Mouse (Mus musculus) embryonic stem cell, embryonic (primary cell): ENCODE data around the gene Gm12248.

Source experiments
- CTCF ChIA-PET, 4 experiments: fragments of 300-600 bp in 2 of 4; fragments of 350-600 bp in 2 of 4; sonication (Branson Sonifier 250); formaldehyde crosslinking; loops; one replicate each; lab custom pipeline; 2022; ENCODE audit warnings: inconsistent platforms in 2 of 4; lab: Charles Lee
- POLR2A ChIA-PET, 4 experiments: fragments of 300-600 bp in 2 of 4; fragments of 350-600 bp in 2 of 4; sonication (Branson Sonifier 250); formaldehyde crosslinking; loops; one replicate each; lab custom pipeline; 2022; ENCODE audit warnings: antibody characterized with exemption in 4 of 4, inconsistent platforms in 1 of 4; lab: Charles Lee

The Gm12248 gene

DNA sequence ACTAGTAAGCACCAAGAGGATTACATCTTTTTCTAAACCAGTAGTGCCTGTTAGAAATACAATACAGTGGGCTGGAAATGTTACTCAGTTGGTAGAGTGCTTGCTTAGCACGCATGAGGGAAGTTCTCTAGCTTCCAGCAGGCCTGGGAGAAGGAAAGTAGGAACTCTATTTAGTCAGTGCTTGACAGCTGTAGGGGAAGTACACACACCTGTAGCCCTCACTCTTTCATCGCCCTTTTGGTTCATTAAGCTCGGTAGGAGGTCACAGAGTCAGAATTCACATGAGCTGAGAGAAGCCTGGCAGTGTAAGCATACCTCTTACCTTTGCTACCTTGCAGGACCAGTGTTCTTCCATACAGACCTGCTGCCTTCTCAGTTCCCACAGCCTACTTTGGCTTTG is 66.6 kb downstream of the Gm12248 start:
- ChIA-PET CTCF (interaction anchor here in 3 of 4 experiments (0.6 to 1.0 kb wide), 4 partner anchors 9 to 398 kb away, joined by 3 read pairs; no protein-coding TSS in a partner anchor), POLR2A (interaction anchor here in 3 of 4 experiments (0.6 to 22.8 kb wide), 7 partner anchors 4 to 76 kb away, joined by 3 to 394 read pairs (median 11); no protein-coding TSS in a partner anchor)

DNA sequence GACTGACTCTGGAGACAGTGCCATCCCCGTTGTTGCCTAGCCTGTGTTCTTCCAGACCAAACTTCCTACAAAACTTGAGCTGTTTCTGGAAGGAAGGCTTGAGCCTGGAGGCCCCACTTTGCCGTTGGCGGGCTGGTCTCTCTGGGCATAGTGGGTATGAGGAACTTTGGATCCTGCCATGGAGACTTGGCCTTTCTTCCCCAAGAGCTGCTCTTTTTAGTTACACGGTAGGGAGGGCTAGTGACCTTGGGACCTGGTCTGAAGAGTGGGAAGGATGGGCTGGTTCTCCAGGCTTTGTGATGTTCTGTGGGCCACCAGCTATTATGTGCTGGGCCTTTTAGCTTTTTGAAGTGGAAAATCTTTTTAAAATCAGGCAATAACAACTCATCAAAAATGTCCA is 67.1 kb downstream of the Gm12248 start:
- POLR2A ChIA-PET: interaction anchor here in 2 of 4 experiments (0.7 to 22.8 kb wide), 8 partner anchors 5 to 77 kb away, joined by 3 to 394 read pairs (median 7); no protein-coding TSS in a partner anchor
- CTCF ChIA-PET: interaction anchor here in 3 of 4 experiments (0.6 to 1.3 kb wide), 6 partner anchors 9 to 397 kb away, joined by 3 read pairs; no protein-coding TSS in a partner anchor

DNA sequence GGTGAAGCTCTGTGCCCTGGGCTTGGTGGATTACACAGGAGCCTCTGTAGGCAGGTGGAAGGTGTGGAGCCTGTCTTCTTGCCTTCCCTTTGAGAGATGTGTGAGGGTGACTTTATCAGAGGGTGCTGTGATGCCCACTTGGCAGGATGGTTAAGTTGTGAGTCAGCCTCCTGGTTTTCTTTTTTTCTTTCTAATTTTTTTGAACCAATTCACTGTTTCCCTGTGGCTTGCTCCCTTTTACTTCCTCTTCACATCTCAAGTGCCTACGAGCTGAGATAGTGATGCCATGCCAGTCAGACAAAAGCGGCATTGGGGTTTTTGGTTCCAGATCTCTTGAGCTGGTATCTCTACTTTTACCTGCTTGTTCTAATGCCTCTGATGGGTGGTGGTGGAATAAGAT is 68.3 kb downstream of the Gm12248 start:
- ChIA-PET POLR2A (interaction anchor here in 2 of 4 experiments (0.6 to 22.8 kb wide), 9 partner anchors 5 to 283 kb away, joined by 3 to 394 read pairs (median 4); partner anchors contain the start of genes Igtp (in 1 of the 2) and Irgm2 (in 1 of the 2)), CTCF (interaction anchor here in 2 of 4 experiments (0.6 to 1.3 kb wide), 2 partner anchors 13 to 1322 kb away, joined by 3 read pairs; no protein-coding TSS in a partner anchor)

DNA sequence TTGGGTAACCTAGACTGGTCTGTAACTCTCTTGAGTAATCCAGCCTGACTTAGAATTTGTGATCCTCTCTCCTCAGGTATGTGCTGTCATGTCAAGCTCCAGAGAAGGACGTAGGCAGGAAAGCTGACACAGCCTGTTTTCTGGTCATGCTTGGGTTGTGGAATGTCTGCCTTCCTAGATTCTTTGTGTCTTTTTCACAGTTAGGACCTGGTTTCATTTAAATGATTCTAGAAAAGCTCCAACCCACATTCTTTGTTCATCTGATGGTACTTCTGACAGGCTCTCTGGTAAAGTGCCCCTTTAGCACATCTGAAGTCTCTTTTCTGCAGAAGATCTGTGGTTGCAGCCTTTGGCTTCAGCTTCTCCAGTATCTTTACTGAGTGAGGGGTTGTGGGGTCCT is 68.7 kb downstream of the Gm12248 start:
- ChIA-PET CTCF (interaction anchor here in 2 of 4 experiments (0.6 to 0.7 kb wide), 3 partner anchors 62 to 1322 kb away, joined by 3 to 4 read pairs (median 3); no protein-coding TSS in a partner anchor), POLR2A (interaction anchor here in 2 of 4 experiments (0.6 to 22.8 kb wide), 12 partner anchors 5 to 283 kb away, joined by 3 to 394 read pairs (median 3); partner anchors contain the start of genes Igtp (in 1 of the 2) and Irgm2 (in 1 of the 2))

DNA sequence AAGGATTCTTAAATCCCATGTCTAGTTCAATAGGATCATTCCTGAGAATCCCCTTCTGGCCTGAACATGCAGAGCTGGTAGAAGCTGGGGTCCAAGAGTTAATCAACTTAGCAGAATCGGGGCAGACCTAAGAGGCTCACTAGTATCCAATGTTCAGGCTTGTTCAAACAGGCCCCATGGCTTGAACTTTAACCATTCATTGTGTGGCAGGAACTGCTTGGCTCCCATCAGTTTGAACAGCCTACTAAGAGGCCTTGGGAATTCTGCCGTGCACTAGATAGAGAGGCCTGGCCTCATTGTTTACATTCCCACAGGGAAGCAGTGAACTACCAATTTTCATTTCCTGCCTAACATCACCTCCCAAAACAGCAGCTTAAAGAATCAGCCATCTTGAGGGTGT is 71.3 kb downstream of the Gm12248 start:
- ChIA-PET POLR2A (interaction anchor here in 3 of 4 experiments (0.9 to 22.8 kb wide), 10 partner anchors 2 to 65 kb away, joined by 3 to 394 read pairs (median 4); no protein-coding TSS in a partner anchor), CTCF (interaction anchor here in 1 of 4 experiments (1.0 to 1.2 kb wide), 2 partner anchors 17 to 18 kb away, joined by 3 read pairs; no protein-coding TSS in a partner anchor)

DNA sequence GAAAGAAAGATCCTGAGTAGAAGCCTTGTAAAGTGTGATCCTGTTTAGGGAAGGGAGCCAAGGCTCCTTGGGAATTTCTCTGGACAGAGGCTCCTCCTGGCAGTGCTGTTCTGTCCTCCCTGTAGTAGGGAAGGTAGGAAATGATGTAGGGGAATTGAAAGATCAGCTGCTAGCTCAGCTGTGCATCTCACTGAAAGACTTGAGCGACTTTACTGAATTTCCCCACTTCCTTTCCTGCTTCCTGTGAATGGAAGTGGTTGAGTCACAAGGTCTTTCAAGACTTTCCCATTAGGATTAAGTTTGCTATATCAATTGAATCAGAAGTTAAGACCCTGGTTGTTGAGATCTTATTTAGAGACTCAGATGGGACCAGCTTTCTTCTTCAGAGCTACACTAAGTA is 71.8 kb downstream of the Gm12248 start:
- ChIA-PET CTCF (interaction anchor here in 3 of 4 experiments (0.6 to 1.2 kb wide), 3 partner anchors 18 to 276 kb away, joined by 3 to 14 read pairs (median 3); no protein-coding TSS in a partner anchor), POLR2A (interaction anchor here in 3 of 4 experiments (0.9 to 22.8 kb wide), 4 partner anchors 2 to 25 kb away, joined by 4 to 394 read pairs (median 204); no protein-coding TSS in a partner anchor)

DNA sequence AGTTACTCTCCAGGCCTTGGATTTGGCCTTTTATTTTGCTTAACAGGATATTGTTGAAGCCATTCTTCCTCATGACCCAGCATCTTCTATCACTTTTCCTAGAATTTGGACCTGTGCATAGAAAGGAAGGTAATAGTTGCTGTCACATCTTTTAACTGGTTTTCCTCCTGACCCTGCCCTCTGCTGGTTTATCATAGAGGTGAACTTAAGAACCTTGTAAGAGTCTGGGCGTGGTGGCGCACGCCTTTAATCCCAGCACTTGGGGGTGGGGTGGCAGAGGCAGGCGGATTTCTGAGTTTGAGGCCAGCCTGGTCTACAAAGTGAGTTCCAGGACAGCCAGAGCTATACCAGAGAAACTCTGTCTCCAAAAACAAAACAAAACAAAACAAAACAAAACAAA is 74.2 kb downstream of the Gm12248 start:
- POLR2A ChIA-PET: interaction anchor here in 2 of 4 experiments (0.7 to 21.1 kb wide), 9 partner anchors 9 to 1116 kb away, joined by 3 to 394 read pairs (median 5); no protein-coding TSS in a partner anchor
- CTCF ChIA-PET: interaction anchor here in 3 of 4 experiments (0.6 to 1.9 kb wide), 9 partner anchors 9 to 89 kb away, joined by 3 to 6 read pairs (median 4); no protein-coding TSS in a partner anchor

DNA sequence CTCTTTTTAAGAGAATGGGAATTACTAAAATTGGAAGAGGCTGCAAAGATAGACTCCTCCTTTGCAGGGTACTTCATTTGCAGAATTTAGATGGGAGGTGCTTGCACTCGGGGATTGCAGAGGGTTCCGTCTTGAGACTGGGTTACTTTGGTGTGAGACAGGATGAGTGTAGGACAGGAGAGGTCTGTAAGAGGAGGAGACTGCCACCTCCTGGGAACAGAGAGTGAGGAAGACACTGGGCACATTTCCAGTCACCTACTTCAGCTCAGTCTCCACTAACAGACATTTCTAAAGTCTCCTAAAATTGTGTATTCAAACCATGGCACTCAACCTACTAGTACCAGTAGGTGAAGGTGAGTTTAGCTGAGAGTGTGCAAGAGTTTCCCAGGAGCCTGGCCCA is 74.6 kb downstream of the Gm12248 start:
- ChIA-PET CTCF (interaction anchor here in 3 of 4 experiments (0.6 to 1.9 kb wide), 10 partner anchors 9 to 89 kb away, joined by 3 to 6 read pairs (median 4); no protein-coding TSS in a partner anchor), POLR2A (interaction anchor here in 2 of 4 experiments (0.7 to 21.1 kb wide), 11 partner anchors 8 to 1117 kb away, joined by 3 to 394 read pairs (median 5); no protein-coding TSS in a partner anchor)

DNA sequence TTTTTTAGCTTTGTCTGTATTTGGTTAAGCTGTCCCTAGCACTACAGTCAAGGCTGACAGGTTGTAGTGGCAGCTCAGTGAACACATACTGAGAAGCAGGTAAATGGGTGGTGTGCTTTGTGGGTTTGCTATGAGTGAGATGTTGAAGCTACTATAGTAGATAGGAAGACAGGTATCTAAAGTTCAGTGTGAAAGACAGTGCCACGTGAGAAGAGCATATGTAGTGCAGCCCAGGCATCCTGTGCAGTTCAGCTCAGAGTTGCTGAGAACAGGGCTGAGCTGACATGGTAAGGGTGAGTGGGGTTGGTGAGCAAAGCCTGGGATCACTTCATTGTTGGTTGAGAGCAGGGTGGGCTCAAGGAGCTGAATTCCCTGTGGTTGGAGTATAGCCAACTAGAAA is 75.5 kb downstream of the Gm12248 start:
- CTCF ChIA-PET: interaction anchor here in 3 of 4 experiments (1.0 to 1.9 kb wide), 10 partner anchors 8 to 66 kb away, joined by 3 to 6 read pairs (median 3); no protein-coding TSS in a partner anchor
- POLR2A ChIA-PET: interaction anchor here in 3 of 4 experiments (0.5 to 21.1 kb wide), 24 partner anchors 8 to 194 kb away, joined by 3 to 394 read pairs (median 4); partner anchors contain the start of gene Cnot8 (in 1 of the 3)

DNA sequence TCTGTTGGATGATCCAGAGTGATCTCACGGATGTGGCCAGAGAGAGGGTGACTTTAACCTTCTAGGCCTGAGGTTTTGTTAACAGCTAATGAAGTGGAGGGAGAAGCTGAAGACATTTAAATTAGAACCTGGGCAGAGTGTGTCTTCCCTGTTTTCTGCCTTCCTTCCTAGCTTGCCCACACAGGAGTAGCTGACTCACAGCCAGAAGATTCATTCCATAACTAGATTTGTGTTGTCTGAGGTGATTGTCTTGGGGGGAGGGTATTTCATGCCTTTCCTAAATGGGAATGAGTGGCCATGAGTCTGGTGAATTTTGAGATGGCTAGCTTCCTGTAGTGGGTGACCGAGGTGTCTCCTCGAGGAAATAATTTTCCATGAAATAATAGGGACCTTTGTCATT is 76.6 kb downstream of the Gm12248 start:
- ChIA-PET CTCF (interaction anchor here (0.5 to 1.6 kb wide), 15 partner anchors 9 to 444 kb away, joined by 3 to 5 read pairs (median 3); no protein-coding TSS in a partner anchor), POLR2A (interaction anchor here in 3 of 4 experiments (0.7 to 21.1 kb wide), 20 partner anchors 8 to 195 kb away, joined by 3 to 394 read pairs (median 4); partner anchors contain the start of gene Gm12248 (in 1 of the 3))

DNA sequence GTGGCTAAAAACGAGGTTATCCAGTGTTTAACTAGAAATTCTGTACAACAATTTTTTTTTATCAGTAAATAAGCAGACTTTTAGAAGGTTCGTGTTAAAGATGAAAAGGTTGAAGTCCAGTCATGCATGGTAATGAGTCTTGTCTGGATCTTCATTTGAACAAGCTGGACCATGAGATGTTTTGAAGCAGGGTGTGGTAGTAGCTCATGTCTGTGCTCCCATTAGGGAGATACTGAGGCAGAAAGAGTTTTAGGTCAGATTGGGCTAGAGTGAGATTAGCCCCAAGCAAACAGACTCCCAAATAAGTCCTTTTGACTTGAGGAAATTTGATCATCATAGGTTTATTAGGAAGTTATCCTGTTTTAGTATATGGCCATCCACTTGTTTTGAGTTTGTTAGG is 77.6 kb downstream of the Gm12248 start:
- ChIA-PET POLR2A (interaction anchor here in 2 of 4 experiments (1.2 to 21.1 kb wide), 7 partner anchors 11 to 88 kb away, joined by 3 to 394 read pairs (median 5); partner anchors contain the start of gene Cnot8 (in 1 of the 2)), CTCF (interaction anchor here (0.7 to 1.6 kb wide), 6 partner anchors 24 to 200 kb away, joined by 3 to 4 read pairs (median 3); no protein-coding TSS in a partner anchor)

DNA sequence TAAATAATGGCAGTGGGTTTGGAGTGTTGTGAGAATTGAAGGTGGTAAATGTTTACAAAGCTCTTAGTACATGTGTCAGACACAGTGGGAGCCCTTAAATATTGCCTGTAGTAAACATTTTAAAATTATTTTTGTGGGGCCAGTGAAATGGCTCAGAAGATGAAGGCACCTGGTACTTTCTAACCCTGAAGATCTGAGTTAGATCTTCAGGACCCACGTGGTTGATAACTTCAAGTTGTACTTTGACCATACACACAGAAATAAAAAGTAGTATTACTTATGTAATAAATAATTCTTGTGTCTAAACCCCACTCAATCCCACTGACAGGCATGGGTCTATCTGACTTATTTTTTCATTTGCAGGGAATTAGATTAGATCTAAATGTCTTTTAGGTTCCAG is 78.3 kb downstream of the Gm12248 start:
- CTCF ChIA-PET: interaction anchor here in 2 of 4 experiments (0.7 to 1.6 kb wide), 3 partner anchors 12 to 63 kb away, joined by 3 to 4 read pairs (median 3); no protein-coding TSS in a partner anchor
- POLR2A ChIA-PET: interaction anchor here in 3 of 4 experiments (0.7 to 21.1 kb wide), 17 partner anchors 10 to 90 kb away, joined by 3 to 394 read pairs (median 5); partner anchors contain the start of gene Cnot8 (in 2 of the 3)
